Mouse (Mus musculus) v-Abl transformed pro-B cells (cell line): ENCODE measurements around the gene Sf1.

Experiments
- in situ Hi-C, 2 experiments: fragments of 400-800 bp; cut with MboI; formaldehyde crosslinking; loops; one replicate each; pipeline ENCODE4 v1.15.1; 2025; ENCODE audit not compliant: unreplicated experiment in 2 of 2

The Sf1 gene

GRCm38 (mm10) chr19:6396237-6396636 is 32.7 kb downstream of the Sf1 start:
- in situ Hi-C loops = no loop called here

GRCm38 (mm10) chr19:6397582-6398249 is 34.2 kb downstream of the Sf1 start:
- in situ Hi-C loops = no loop called here

GRCm38 (mm10) chr19:6398447-6399284 is 35.2 kb downstream of the Sf1 start:
- in situ Hi-C loops = no loop called here

GRCm38 (mm10) chr19:6399285-6400095 is 36.0 kb downstream of the Sf1 start, which contains the start of gene Rasgrp2:
Gene Rasgrp2 (plus strand): TSS chr19:6399340.
- in situ Hi-C loops = loop anchor here in 1 of 2 experiments (5.0 to 10.0 kb wide), 2 partner anchors 32 to 55 kb away; no protein-coding TSS in a partner anchor

- in situ Hi-C loops = loop anchor here in 1 of 2 experiments (5.0 to 10.0 kb wide), 2 partner anchors 33 to 54 kb away; no protein-coding TSS in a partner anchor
Measured at GRCm38 (mm10) chr19:6400096-6401086, 36.9 kb downstream of the Sf1 start.

- in situ Hi-C loops = loop anchor here in 1 of 2 experiments (5.0 to 10.0 kb wide), 2 partner anchors 34 to 54 kb away; no protein-coding TSS in a partner anchor
Measured at GRCm38 (mm10) chr19:6401131-6401815, 37.8 kb downstream of the Sf1 start.

- in situ Hi-C loops = loop anchor here in 1 of 2 experiments (5.0 to 10.0 kb wide), 2 partner anchors 35 to 53 kb away; no protein-coding TSS in a partner anchor
Measured at GRCm38 (mm10) chr19:6401951-6402350, 38.5 kb downstream of the Sf1 start.

GRCm38 (mm10) chr19:6403869-6404268 is 40.4 kb downstream of the Sf1 start:
- in situ Hi-C loops = loop anchor here in 1 of 2 experiments (5.0 to 10.0 kb wide), 2 partner anchors 37 to 51 kb away; no protein-coding TSS in a partner anchor

GRCm38 (mm10) chr19:6405433-6405832 is 41.9 kb downstream of the Sf1 start:
- in situ Hi-C loops = loop anchor here in 1 of 2 experiments (10.0 kb wide), 1 partner anchor 49 kb away; no protein-coding TSS in a partner anchor

GRCm38 (mm10) chr19:6407109-6407508 is 43.6 kb downstream of the Sf1 start:
- in situ Hi-C loops = loop anchor here in 1 of 2 experiments (10.0 kb wide), 1 partner anchor 48 kb away; no protein-coding TSS in a partner anchor

- in situ Hi-C loops = loop anchor here in 1 of 2 experiments (10.0 kb wide), 1 partner anchor 47 kb away; no protein-coding TSS in a partner anchor
Measured at GRCm38 (mm10) chr19:6407816-6408510, 44.5 kb downstream of the Sf1 start.

- in situ Hi-C loops = loop anchor here in 1 of 2 experiments (10.0 kb wide), 1 partner anchor 46 kb away; no protein-coding TSS in a partner anchor
Measured at GRCm38 (mm10) chr19:6408749-6409148, 45.3 kb downstream of the Sf1 start.

GRCm38 (mm10) chr19:6409176-6409575 is 45.7 kb downstream of the Sf1 start:
- in situ Hi-C loops = loop anchor here in 1 of 2 experiments (10.0 kb wide), 1 partner anchor 46 kb away; no protein-coding TSS in a partner anchor

- in situ Hi-C loops = loop anchor here (10.0 kb wide), 3 partner anchors 45 to 165 kb away; no protein-coding TSS in a partner anchor
Measured at GRCm38 (mm10) chr19:6409936-6410335, 46.4 kb downstream of the Sf1 start.

- in situ Hi-C loops = loop anchor here (10.0 kb wide), 2 partner anchors 142 to 162 kb away; no protein-coding TSS in a partner anchor
Measured at GRCm38 (mm10) chr19:6412798-6413197, 49.3 kb downstream of the Sf1 start.

GRCm38 (mm10) chr19:6415454-6415853 is 52.0 kb downstream of the Sf1 start:
- in situ Hi-C loops = loop anchor here (5.0 to 10.0 kb wide), 5 partner anchors 37 to 159 kb away; no protein-coding TSS in a partner anchor

- in situ Hi-C loops = loop anchor here (5.0 to 10.0 kb wide), 5 partner anchors 36 to 159 kb away; no protein-coding TSS in a partner anchor
Measured at GRCm38 (mm10) chr19:6416124-6416770, 52.8 kb downstream of the Sf1 start.
